Mouse (Mus musculus) activated CD4-positive, CD25-positive, alpha-beta regulatory T cell, adult 4 months (primary cell): Measurements from ENCODE around the gene Trpm5. TPM values are rescaled to one million over a fixed set of nuclear protein-coding genes. Genes with fewer than 3 reads are reported as not detected.

Source experiments
- ATAC-seq: one replicate; pipeline ENCODE4 v1.8.0; 2017
- polyA plus RNA-seq, 2 experiments: library from polyadenylated mRNA; unstranded; fragments of 100-300 nt; shearing (Covaris generic); gene quantifications; one replicate each; pipeline ENCODE4 v1.2.1; 2017

Trpm5 gene
- polyA plus RNA-seq, 2 experiments from 2014 or later: not detected

DNA sequence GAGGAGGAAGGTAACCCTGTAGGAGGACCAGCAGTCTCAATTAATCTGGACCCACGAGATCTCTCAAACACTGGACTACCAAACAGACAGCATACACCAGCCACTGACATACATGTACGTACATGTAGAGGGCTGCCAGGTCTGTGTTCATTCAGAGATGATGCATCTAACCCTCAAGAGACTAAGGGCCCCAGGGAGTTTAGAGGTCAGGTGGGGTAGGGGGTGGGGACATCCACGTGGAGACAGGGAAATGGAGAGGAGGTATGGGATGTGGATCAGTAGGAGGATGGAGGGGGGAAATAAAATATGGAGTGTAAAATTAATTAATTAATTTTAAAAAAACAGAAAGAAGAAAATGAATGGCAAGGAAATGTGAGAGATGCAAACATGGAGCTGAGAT is 57.7 kb downstream of the Trpm5 start:
- ATAC-seq: no peak

DNA sequence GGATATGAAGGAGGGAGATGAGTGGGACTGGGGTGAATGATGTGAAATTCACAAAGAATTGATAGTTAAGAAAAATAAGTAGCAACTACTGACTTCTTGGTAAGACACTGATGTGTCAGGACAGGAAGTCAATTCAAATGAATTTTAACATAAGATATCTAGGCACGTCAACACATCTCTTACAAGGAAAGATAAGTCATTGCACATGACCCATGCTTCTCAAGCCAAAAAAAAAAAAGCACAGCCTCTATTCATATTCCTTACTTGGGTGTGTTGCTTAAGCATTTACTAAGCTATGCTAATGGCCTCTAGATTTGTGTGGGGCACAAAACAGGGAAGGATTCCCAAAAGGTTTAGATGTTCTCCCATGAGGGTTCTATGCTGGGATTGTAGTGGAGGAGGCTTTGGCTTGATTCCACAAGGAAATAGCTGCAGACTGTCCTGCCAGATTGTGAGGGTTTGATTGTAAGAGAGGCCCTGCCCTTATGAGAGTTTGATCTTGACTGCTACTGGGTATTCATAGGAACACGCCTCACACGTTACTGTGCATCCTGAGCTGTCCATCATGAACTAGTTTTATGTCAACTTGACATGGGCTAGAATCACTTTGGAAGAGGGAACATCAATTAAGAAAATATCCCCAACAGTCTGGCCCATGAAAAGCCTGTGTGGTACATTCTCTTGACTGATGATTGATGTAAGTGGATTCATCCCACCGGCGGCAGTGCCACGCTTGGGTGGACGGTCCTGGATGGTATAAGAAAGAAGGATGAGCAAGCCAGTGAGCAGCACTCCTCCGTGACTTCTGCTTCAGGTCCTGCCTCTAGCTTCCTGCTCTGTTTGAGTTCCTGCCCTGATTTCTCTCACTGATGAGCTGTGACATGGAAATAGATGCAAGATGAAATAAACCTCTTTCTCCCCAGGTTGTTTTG is 59.7 kb downstream of the Trpm5 start:
- ATAC-seq: no peak

DNA sequence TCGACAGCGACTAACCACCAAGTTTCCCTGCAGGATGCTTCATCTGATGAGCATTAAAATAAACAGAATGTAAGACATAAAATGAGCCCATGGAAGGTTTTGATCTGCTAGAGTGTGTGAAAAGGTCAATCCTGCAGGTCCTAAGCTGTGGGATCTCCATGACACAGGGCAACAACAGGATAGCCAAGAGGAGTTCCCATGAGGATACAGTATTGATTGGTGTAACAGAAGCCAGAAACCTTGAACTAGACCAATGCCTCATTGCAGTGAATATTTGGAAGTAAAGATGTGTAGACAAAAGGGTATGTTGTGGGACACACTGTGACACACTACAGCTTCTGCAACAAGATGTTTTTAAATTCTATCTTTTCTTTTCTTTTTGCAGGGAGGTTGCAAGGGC is 60.3 kb downstream of the Trpm5 start:
- ATAC-seq: no peak

- no peak for ATAC-seq
Observed at GRCm38 (mm10) chr7:143033581-143033980, 60.9 kb downstream of the Trpm5 start.

DNA sequence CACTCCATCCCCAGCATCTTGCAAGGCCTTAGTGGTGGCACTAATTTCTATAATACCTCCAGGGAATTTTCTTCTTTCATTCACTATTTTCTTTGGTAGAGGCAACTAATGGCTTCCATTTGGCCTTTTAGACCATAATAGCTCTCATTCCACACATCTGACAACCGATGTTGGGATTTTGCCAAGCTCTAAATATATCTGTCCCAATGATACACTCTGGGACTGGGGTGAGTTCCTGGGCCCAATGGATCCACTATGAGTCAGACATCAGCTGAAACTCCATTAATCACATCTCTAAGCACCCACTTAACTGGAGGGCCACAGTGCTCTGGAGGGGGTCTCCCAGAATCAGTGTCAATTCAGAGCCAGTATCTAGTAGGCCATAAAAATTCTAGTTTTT is 62.6 kb downstream of the Trpm5 start:
- no peak for ATAC-seq

GRCm38 (mm10) chr7:143027196-143027595 is 67.2 kb downstream of the Trpm5 start:
- ATAC-seq: no peak

GRCm38 (mm10) chr7:143025496-143025895 is 68.9 kb downstream of the Trpm5 start:
- ATAC-seq: no peak

DNA sequence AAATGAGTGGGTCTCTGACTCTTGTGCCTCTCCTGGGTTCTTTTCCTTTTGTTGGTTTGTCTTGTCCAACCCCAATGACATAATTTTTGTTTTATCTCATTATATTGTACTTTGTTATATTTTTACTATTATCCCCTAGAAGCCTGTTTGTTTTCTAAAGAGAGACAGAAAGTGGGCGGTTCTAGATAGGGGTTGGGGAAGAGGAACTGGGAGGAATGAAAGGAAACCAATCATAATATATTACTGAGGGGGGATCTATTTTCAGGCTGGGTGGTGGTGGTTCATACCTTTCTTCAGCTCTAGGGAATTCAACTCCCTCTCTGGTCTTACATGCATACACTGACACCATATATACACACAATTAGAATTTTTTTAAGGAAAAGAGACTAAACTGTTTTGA is 70.1 kb downstream of the Trpm5 start:
- no peak for ATAC-seq

- no peak for ATAC-seq
Observed at GRCm38 (mm10) chr7:143023499-143023898, 70.9 kb downstream of the Trpm5 start.

DNA sequence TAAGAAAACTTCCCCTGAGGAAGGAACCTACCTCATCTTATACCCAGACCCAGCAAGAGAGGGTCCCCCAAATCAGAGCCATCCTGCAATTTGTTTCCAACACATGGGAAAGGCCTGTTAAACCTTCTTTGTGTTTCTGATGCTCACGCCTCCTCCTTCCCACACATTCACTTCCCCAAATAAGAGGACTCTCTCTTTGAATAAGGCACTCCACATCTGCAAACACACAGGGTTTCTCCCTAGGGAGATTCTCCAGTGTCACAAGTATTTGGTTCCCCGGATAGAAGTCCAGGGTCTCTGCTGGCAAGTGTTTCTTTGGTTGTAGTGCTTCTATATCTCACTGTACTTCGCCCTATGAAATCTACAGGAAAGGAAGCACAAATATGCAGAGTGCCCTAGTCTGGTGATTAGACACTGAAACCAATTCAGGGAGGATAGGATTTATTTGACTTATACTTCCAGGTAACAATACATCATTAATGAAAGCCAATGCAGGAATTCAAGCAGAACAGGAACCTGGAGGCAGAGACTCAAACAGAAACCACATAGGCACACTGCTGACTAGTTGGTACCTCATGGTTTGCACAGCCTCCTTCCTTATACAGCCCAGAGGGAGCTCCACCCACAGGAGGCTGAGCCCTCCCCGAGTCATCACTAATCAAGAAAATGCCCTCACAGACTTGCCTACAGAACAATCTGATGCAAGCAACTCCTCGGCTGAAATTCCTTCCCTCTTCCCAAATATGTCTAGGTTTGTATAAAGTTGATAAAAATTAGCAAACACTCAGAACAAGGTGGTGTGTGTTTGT is 72.9 kb downstream of the Trpm5 start:
- peak; percentile 65 for ATAC-seq

DNA sequence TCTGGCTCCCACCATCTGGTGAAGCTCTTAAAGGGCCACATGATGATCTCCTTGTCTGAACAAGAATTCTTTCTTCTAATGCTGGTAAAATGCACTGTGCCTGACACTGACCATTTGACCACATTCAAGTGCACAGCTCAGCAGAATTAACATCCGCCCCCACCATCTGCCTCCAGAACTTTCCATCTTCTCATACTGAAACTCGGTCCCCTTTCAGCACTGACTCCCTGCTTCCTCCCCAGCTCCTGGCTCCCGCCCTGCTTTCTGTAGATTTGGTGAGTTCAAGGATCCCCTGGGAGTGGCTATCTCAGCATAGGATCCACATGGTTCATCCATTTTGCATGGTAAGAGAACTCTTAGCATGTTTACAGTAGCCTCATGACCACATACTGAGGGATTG is 73.7 kb downstream of the Trpm5 start:
- ATAC-seq: peak; percentile 3

- no peak for ATAC-seq
Observed at GRCm38 (mm10) chr7:143020040-143020439, 74.4 kb downstream of the Trpm5 start.

Other genes starting within 250 kb of the Trpm5 start
- gene Th, start 163.5 kb downstream of the Trpm5 start, polyA plus RNA-seq: not detected
- gene Ascl2, start 125.4 kb downstream of the Trpm5 start, polyA plus RNA-seq: under 1 TPM in 1 of 2 experiments, not detected in 1; 0.29 TPM
- 100 to 1,000 TPM; 419 to 490 TPM for gene Tspan32, start 89.6 kb downstream of the Trpm5 start, polyA plus RNA-seq
- 100 to 1,000 TPM; 155 to 235 TPM for gene Cd81, start 41.9 kb downstream of the Trpm5 start, polyA plus RNA-seq
- gene Tssc4, start 25.4 kb downstream of the Trpm5 start, polyA plus RNA-seq: 10 to 100 TPM; 22.8 to 50.7 TPM
- not detected for gene Kcnq1, start 11.7 kb upstream of the Trpm5 start, polyA plus RNA-seq